Mouse (Mus musculus): ENCODE measurements at regions not wholly inside any gene's neighbourhood (a gene's known extent, or its start where the extent isn't known, plus 50 kb on each side); places are given as distances from the start of the nearest gene placed in this dataset.

GRCm38 (mm10) chr12:73837036-73837435 lies 64.1 kb upstream of the Hif1a start:
- no peak for TF ChIP-seq CTCF (IDR thresholded peaks at IDR 0.05; ENCODE audit: insufficient read depth, low read depth, low read length)
- no peak for TF ChIP-seq POLR2A (IDR thresholded peaks at IDR 0.05; ENCODE audit: insufficient read depth, low read depth, low read length)

Data from olfactory bulb, adult 2 months (tissue).